Mouse (Mus musculus) embryo, embryonic 11 days (tissue): Measurements from ENCODE around the gene Ppy.

Source experiments
- DNase-seq: peaks from one replicate; pipeline ENCODE4 v3.0.0-alpha.2; 2015

Gene Ppy

GRCm38 (mm10) chr11:102101219-102101618 lies at the start of gene Ppy:
TSS of gene Ppy (minus strand) at chr11:102101319.
- no peak for DNase-seq

GRCm38 (mm10) chr11:102147213-102147989 lies 46.3 kb upstream of the Ppy start:
- DNase-seq = peak; percentile 30

GRCm38 (mm10) chr11:102146531-102146930 lies 45.4 kb upstream of the Ppy start:
- no peak for DNase-seq

GRCm38 (mm10) chr11:102146005-102146404 lies 44.9 kb upstream of the Ppy start:
- no peak for DNase-seq

GRCm38 (mm10) chr11:102145471-102146001 lies 44.4 kb upstream of the Ppy start, which contains the start of gene Nags:
TSS of gene Nags (plus strand) at chr11:102145513.
- peak; percentile 38 for DNase-seq

- DNase-seq = no peak
These were observed 43.9 kb upstream of the Ppy start for GRCm38 (mm10) chr11:102144957-102145470.

- DNase-seq = no peak
These were observed 41.2 kb upstream of the Ppy start for GRCm38 (mm10) chr11:102142355-102142754.

GRCm38 (mm10) chr11:102140508-102140907 lies 39.4 kb upstream of the Ppy start:
- peak; percentile 73 for DNase-seq

- peak; percentile 89 for DNase-seq
These were observed 37.3 kb upstream of the Ppy start for GRCm38 (mm10) chr11:102138447-102138740.

- DNase-seq = peak; percentile 22
These were observed 36.7 kb upstream of the Ppy start for GRCm38 (mm10) chr11:102137625-102138446.

GRCm38 (mm10) chr11:102134516-102134915 lies 33.4 kb upstream of the Ppy start:
- no peak for DNase-seq

- no peak for DNase-seq
These were observed 16.3 kb upstream of the Ppy start for GRCm38 (mm10) chr11:102117386-102117785.

- DNase-seq = no peak
These were observed 15.1 kb upstream of the Ppy start for GRCm38 (mm10) chr11:102116241-102116640.

GRCm38 (mm10) chr11:102111576-102111975 lies 10.5 kb upstream of the Ppy start:
- DNase-seq = no peak

GRCm38 (mm10) chr11:102107732-102108131 lies 6.6 kb upstream of the Ppy start, which contains the start of gene Pyy:
TSS of gene Pyy (minus strand) at chr11:102107832.
- no peak for DNase-seq

GRCm38 (mm10) chr11:102106911-102107310 lies 5.8 kb upstream of the Ppy start:
- DNase-seq = peak; percentile 22

GRCm38 (mm10) chr11:102102485-102103258 lies 1.6 kb upstream of the Ppy start:
- DNase-seq = peak; percentile 89

GRCm38 (mm10) chr11:102096887-102097391 lies 4.2 kb downstream of the Ppy start:
- DNase-seq = peak; percentile 94

GRCm38 (mm10) chr11:102096446-102096845 lies 4.7 kb downstream of the Ppy start:
- DNase-seq = no peak

GRCm38 (mm10) chr11:102095676-102096075 lies 5.4 kb downstream of the Ppy start:
- no peak for DNase-seq

- peak; percentile 91 for DNase-seq
These were observed 11.9 kb downstream of the Ppy start for GRCm38 (mm10) chr11:102089088-102089808.
